Mouse (Mus musculus) gastrocnemius, adult 8-10 months (tissue): ENCODE results near the gene Ggct. TPM values are rescaled to one million over a fixed set of nuclear protein-coding genes. Genes with fewer than 3 reads are reported as not detected.
A peak's percentile ranks its signal among the peaks of the same experiment; 100 is the strongest.
"Not testable (repeated sequence)": the region's sequence is repeated elsewhere in the genome, so short reads cannot be mapped to it uniquely, and the experiment has no call there.

Experiments used
- DNase-seq, 2 experiments: peaks; one replicate each; pipeline ENCODE4 v3.0.0; 2022; ENCODE audit warnings: low spot score in 2 of 2
- total RNA-seq, 4 experiments: library from RNA; stranded (reverse); gene quantifications; 2 replicates each; pipeline ENCODE4 v1.2.4; 2022

Ggct gene
- total RNA-seq, 4 experiments from 2014 or later: 8.0 to 10.1 (median 8.7) TPM

- DNase-seq: no peak
These were observed 3.6 kb upstream of the Ggct start for GRCm38 (mm10) chr6:54996361-54996760.

- DNase-seq: no peak
These were observed 609 bp downstream of the Ggct start for GRCm38 (mm10) chr6:54992141-54992540.

DNA sequence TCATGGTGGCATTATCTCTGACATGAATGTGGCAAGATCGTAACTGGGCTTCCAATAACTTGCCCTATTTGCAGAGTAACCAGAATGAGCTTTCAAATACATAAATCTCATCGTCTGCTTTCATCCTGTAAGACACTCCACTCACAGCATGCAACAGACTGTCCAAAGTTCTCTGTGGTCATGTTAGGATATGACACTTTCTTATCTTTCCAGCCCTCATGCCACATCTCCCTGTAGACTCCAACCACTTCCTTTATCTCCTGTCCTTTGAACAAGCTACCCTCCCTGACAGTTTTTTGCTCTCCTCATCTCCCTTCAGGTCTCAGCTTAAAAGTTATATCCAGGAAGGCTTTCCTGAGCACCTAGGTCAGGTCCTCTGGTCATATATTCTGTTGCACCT lies 1.6 kb downstream of the Ggct start:
- no peak for DNase-seq

DNA sequence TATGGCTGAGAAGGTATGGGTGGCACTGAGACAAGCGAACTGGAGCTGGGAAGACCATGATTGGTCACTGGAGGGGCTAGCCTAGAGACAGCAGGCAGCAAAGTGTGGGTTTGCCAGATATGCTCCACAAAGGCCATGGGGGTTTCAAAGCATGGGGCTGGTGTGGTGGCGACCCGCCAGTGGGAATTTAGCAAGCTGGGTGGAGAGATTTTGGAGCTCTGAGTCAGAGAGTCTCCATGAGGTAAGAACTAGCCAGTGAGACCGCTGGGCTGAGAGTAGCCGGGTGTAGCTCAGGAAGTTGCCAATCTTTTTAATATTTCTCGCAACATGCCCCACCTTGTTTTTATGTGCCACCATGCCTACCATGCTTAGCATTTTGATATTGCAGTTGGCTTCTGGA lies 4.6 kb downstream of the Ggct start:
- DNase-seq: no peak

DNA sequence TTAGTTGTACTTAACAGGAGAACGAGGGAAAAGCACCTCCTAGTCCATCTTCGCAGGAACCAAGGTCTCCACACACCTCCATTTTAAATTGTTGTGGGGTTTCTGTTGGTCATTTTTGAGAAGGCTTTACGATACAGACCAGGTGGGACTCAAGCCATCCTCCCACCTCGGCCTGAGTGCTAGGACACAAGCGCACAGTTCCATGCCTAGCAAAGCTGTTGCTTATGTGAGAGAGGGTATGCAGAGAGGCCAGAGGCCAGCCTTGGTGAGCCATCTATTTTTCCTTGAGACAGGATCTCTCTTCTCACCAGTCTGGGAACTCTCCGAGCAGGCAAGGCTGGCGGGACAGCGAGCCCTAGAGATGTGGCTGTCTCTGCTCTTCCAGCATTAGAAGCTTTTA lies 8.7 kb downstream of the Ggct start:
- DNase-seq: no peak

DNA sequence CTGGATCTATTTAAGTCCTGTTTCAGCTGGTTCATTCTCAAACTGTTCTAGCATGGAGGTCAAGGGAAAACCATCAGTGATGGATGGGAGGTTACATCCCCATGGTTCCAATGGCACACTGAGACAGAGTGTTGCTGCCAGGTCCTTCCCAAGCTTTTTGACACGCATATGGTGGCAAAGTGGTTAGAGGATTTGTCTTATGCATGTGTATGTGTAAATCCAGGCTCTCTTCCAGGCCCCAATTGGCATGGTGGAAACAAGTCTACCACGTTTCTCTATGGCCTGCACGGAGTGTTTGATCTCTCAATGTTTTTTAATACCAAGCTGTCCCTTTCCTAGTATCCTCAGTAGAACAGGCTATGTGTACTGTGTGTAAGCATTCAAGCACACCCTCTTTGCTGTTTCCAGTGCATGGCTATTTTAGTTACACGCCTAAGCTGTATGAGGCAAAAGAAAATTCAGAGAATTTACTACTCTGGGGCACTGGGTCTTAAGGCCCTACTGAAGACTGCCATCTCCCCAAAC lies 9.2 kb downstream of the Ggct start:
- no peak for DNase-seq

DNA sequence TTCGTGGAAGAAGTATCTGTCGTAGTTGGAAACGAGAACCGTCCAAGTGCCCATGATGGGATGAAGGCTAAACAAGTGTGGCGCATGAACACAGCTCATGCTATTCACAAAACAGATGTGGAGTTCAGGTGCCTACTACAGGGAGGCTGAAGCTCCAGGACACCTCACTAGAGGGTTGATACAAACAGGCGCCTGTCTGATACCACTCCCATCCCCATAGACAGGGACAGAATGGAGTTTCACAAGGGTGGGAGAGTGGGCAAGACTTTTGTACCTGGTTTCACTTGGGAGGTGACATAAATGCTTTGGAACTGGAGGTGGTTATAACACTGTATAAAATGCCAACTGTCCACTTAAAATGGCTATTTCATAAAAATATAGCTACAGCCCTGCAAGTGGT lies 13.3 kb downstream of the Ggct start:
- DNase-seq: no peak

DNA sequence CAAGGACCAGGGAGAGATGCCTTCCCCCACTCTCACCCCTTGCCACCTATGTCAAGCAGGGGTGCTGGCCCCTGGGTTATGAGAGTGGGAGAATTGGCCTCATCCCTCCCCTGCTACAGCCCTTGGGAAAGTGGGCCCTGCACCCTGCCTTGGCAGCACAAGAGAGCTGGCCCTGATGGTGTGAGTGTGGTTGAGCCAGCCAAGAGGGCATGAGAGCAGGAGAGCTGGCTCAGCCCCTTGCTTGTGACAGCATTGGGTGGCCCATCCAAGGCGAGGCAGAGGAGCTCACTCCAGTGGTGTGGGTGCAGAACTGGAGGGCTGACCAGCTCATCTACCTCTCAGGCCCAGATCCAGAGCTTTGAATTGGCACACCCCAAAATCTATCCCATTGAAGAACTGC lies 17.1 kb downstream of the Ggct start:
- no peak for DNase-seq

GRCm38 (mm10) chr6:54974501-54974900 lies 18.2 kb downstream of the Ggct start:
- no peak for DNase-seq

DNA sequence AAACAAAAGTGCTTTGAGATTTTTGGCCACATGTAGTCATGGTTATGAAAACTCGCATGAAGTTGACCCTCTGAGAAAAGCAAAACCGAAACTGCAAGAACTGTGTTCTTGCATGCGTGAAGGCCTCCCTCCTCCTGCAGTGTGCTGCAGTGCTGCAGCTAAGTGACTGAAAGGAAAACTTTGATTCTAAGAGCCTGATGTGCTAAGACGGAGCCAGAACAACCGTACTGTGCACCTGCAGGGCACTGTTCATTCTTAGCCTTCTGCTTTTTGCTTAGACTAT lies 19.9 kb downstream of the Ggct start:
- no peak for DNase-seq

- peak; percentile 74 to 84 for DNase-seq
These were observed 20.4 kb downstream of the Ggct start, which contains the start of gene Nod1 for GRCm38 (mm10) chr6:54972111-54972928. Nod1 (minus strand) TSS chr6:54972612.

DNA sequence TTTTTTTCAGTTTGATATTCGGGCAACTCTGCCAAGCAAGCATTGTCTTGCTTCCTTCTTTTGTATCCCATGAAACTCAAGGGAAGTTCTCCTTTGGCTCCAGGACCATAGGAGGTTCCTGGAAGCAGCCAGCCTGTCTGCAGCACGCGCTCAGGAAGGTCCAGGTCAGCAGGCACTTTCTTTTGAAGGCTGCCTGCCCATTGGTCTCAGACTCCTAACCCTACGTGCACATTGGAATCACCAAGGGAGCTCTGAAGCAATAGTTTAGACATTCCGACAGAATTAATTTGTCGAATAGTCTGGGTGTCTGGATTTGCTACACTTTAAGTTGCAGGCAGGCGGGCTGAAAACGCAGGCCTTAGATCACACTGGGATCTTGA lies 21.0 kb downstream of the Ggct start:
- peak in 1 of 2 experiments; percentile 13 for DNase-seq

DNA sequence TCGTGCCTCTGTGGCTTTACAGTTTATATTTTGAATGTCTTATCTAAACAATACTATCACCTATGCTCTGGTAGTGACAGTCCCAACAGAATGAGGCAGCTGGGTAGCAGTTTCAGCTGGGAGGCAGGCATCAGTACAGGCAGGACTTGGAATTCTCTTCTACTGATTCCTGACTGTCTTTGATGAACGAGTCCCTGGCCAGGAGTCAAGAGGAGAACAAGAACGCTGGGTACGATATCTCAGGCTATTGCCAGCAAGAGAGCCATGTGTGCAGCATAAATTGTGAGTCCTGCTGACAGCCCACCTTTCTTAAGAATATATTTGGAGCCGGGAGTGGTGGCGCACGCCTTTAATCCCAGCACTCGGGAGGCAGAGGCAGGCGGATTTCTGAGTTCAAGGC lies 22.2 kb downstream of the Ggct start:
- peak in 1 of 2 experiments; percentile 17 for DNase-seq

GRCm38 (mm10) chr6:54969801-54970200 lies 22.9 kb downstream of the Ggct start:
- no peak for DNase-seq

GRCm38 (mm10) chr6:54967591-54967990 lies 25.2 kb downstream of the Ggct start:
- DNase-seq: no peak

- no peak for DNase-seq
These were observed 27.5 kb downstream of the Ggct start for GRCm38 (mm10) chr6:54965234-54965633.

DNA sequence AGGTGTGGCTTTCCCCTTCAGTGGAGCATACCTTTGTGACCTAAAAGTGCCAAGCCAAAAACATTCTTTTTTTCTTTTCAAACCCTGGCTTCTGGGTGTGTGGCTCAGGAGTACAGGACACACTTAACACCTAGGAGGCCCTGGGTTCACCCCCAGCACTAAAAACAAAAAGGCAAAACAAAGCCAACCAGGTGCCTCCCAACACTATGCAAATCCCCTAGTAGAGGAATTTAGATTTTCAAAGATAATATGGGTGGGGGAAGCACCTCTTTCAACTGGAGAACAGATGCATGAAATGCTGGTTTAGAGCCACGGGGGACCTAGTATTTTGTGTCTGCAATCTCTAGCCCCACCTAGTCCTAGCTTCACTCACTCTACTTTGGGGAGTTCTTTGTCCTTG lies 28.0 kb downstream of the Ggct start:
- DNase-seq: no peak

GRCm38 (mm10) chr6:54963599-54963998 lies 29.2 kb downstream of the Ggct start:
- no peak for DNase-seq

- DNase-seq: no peak
These were observed 35.1 kb downstream of the Ggct start for GRCm38 (mm10) chr6:54957655-54958054.

DNA sequence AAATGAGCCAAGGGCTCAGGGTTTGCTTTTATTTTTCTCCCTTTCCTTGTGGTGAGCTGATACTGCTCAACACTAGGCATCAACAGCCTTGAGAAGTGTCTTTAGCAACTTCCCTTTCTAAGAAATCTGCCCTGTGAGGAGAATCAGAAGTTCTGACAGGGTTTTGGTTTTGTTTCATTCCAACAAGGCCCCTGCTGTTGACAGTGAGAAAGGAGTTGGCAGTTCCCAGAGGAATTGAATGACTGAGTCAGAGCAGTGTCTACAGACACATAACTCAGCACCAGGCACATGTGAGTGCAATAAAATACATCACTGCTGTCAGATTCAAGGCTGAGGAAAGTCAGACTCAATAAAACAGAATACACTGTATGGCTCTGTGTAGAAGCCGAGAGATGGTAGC lies 36.3 kb downstream of the Ggct start:
- no peak for DNase-seq

DNA sequence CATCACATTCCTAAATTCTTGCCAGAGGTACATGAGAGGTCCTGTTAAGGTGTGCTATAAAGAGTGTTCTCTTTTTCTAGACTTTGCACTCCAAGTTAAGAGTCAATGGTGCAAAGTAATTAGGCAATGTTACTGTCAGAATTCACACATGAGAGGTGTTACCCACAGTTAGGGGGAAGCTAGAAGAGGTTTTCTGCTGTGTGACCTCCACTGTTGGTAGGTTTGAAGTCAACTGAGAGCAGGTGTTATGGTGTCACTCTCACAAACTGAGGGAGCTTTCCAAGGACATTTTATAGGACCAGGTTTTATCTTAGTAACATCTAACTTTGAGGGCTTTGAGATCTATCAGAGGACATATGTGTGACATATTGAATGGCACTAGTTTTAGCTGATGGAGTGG lies 36.8 kb downstream of the Ggct start:
- DNase-seq: no peak

- DNase-seq: no peak
These were observed 37.9 kb downstream of the Ggct start for GRCm38 (mm10) chr6:54954659-54955414.

DNA sequence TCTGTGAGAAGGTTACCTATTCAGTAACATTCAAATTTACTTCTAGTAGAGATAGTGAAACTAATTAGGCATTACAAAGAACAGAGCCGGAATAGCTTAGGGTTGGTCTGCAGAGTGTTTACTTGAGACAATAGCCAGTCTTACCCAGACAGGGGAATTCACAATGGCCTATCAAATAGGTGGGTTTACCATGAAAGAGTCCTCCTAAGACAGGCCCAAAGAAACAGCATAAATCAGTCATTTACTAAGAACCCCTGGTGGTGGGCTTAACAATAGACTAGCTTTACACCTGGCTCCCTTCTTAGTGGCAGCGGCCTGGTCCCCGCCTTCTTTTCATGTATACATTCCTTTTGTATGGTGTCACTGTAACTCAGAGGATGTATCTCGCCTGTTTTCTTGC lies 39.4 kb downstream of the Ggct start:
- not testable (repeated sequence) for DNase-seq
